Mouse (Mus musculus) MEL (cell line): Measurements from ENCODE around the gene Trim50. TPM values are rescaled to one million over a fixed set of nuclear protein-coding genes. Genes with fewer than 3 reads are reported as not detected.

Experiments
- DNase-seq: peaks from one replicate; pipeline ENCODE4 v3.0.0; 2011; ENCODE audit warnings: low read depth, low spot score
- H3K27ac ChIP-seq: 2 replicates; pipeline ENCODE4 v1.5.1; 2012; ENCODE audit warnings: low read depth, mild to moderate bottlenecking, control low read depth, low read length, moderate library complexity; ENCODE audit not compliant: control insufficient read depth
- H3K27me3 ChIP-seq, 2 experiments: fragments of 150-350 bp in 1 of 2; sonication (generic) in 1 of 2; 2 replicates each; pipeline ENCODE4 v1.6.1; 2012; ENCODE audit warnings: low read length in 2 of 2, mild to moderate bottlenecking in 2 of 2, improper control_type of control experiment in 1 of 2, moderate library complexity in 1 of 2; ENCODE audit not compliant: insufficient read depth in 2 of 2, control insufficient read depth in 1 of 2
- H3K36me3 ChIP-seq, 2 experiments: 2 replicates each; pipeline ENCODE4 v1.6.1; 2012 to 2014; ENCODE audit warnings: low read length in 2 of 2, improper control_type of control experiment in 1 of 2, inconsistent platforms in 1 of 2, mild to moderate bottlenecking in 1 of 2; ENCODE audit not compliant: insufficient read depth in 2 of 2, control insufficient read depth in 1 of 2
- H3K4me1 ChIP-seq, 2 experiments: fragments of 150-350 bp in 1 of 2; sonication (generic) in 1 of 2; 2 replicates each; pipeline ENCODE4 v1.6.1; 2012; ENCODE audit warnings: low read length in 2 of 2, improper control_type of control experiment in 1 of 2, mild to moderate bottlenecking in 1 of 2; ENCODE audit not compliant: insufficient read depth in 2 of 2, control insufficient read depth in 1 of 2
- H3K4me3 ChIP-seq, 2 experiments: fragments of 150-350 bp in 1 of 2; sonication (generic) in 1 of 2; 2 replicates each; pipeline ENCODE4 v1.5.1; 2012; ENCODE audit warnings: low read depth in 2 of 2, low read length in 2 of 2, mild to moderate bottlenecking in 2 of 2, moderate library complexity in 2 of 2, control low read depth in 1 of 2, improper control_type of control experiment in 1 of 2; ENCODE audit not compliant: control insufficient read depth in 1 of 2, insufficient read depth in 1 of 2
- H3K79me2 ChIP-seq: 2 replicates; pipeline ENCODE4 v1.6.1; 2012; ENCODE audit warnings: mild to moderate bottlenecking, low read length, moderate library complexity; ENCODE audit not compliant: control insufficient read depth, poor library complexity, insufficient read depth
- H3K9ac ChIP-seq: 2 replicates; pipeline ENCODE4 v1.6.1; 2012; ENCODE audit warnings: low read depth, mild to moderate bottlenecking, control low read depth, low read length, moderate library complexity; ENCODE audit not compliant: control insufficient read depth, poor library complexity, severe bottlenecking
- H3K9me3 ChIP-seq: fragments of 150-350 bp; sonication (generic); replicated peaks from 2 replicates; pipeline ENCODE4 v1.6.1; 2012; ENCODE audit warnings: mild to moderate bottlenecking, low read length, improper control_type of control experiment, moderate library complexity; ENCODE audit not compliant: insufficient read depth
- BHLHE40 ChIP-seq: IDR thresholded peaks from 2 replicates; pipeline ENCODE4 v1.6.1; 2012; ENCODE audit warnings: low read depth, mild to moderate bottlenecking, inconsistent platforms, low read length, improper control_type of control experiment, borderline replicate concordance
- E2F4 ChIP-seq: IDR thresholded peaks from 2 replicates; pipeline ENCODE4 v1.6.1; 2011; ENCODE audit warnings: low read depth, low read length, improper control_type of control experiment, borderline replicate concordance
- ELF1 ChIP-seq: IDR thresholded peaks from 2 replicates; pipeline ENCODE4 v1.6.1; 2014; ENCODE audit warnings: low read depth, mild to moderate bottlenecking, inconsistent platforms, low read length, improper control_type of control experiment, moderate library complexity
- ETS1 ChIP-seq: IDR thresholded peaks from 2 replicates; pipeline ENCODE4 v1.6.1; 2012; ENCODE audit warnings: low read depth, mild to moderate bottlenecking, inconsistent platforms, low read length, improper control_type of control experiment, moderate library complexity
- GATA1 ChIP-seq: IDR thresholded peaks from 2 replicates; pipeline ENCODE4 v1.6.1; 2011; ENCODE audit warnings: low read depth, low read length, improper control_type of control experiment
- HCFC1 ChIP-seq: IDR thresholded peaks from 2 replicates; pipeline ENCODE4 v1.6.1; 2012; ENCODE audit warnings: low read depth, mild to moderate bottlenecking, inconsistent platforms, low read length, improper control_type of control experiment, moderate library complexity
- JUND ChIP-seq: IDR thresholded peaks from 2 replicates; pipeline ENCODE4 v1.6.1; 2011; ENCODE audit warnings: low read depth, mild to moderate bottlenecking, improper control_type of control experiment, low read length
- MAFK ChIP-seq: IDR thresholded peaks from 2 replicates; pipeline ENCODE4 v1.6.1; 2011; ENCODE audit warnings: low read depth, mild to moderate bottlenecking, low read length, improper control_type of control experiment, borderline replicate concordance
- MXI1 ChIP-seq: IDR thresholded peaks from 2 replicates; pipeline ENCODE4 v1.6.1; 2011; ENCODE audit warnings: mild to moderate bottlenecking, low read depth, low read length, improper control_type of control experiment
- MYB ChIP-seq: IDR thresholded peaks from 2 replicates; pipeline ENCODE4 v1.6.1; 2011; ENCODE audit warnings: mild to moderate bottlenecking, low read depth, low read length, improper control_type of control experiment
- MYC ChIP-seq: IDR thresholded peaks from 2 replicates; pipeline ENCODE4 v1.6.1; 2011; ENCODE audit warnings: low read depth, mild to moderate bottlenecking, low read length, improper control_type of control experiment, moderate library complexity
- NRF1 ChIP-seq: IDR thresholded peaks from 2 replicates; pipeline ENCODE4 v1.6.1; 2014; ENCODE audit warnings: low read depth, mild to moderate bottlenecking, inconsistent platforms, low read length, improper control_type of control experiment, moderate library complexity; ENCODE audit not compliant: poor library complexity, insufficient read depth, severe bottlenecking
- POLR2A ChIP-seq, 2 experiments: IDR thresholded peaks; 2 replicates each; pipeline ENCODE4 v1.6.1; 2011 to 2012; ENCODE audit warnings: low read length in 2 of 2, mild to moderate bottlenecking in 2 of 2, control low read depth in 1 of 2, improper control_type of control experiment in 1 of 2, low read depth in 1 of 2, moderate library complexity in 1 of 2; ENCODE audit not compliant: control insufficient read depth in 1 of 2, insufficient read depth in 1 of 2, poor library complexity in 1 of 2
- POLR2AphosphoS5 ChIP-seq: IDR thresholded peaks from 2 replicates; pipeline ENCODE4 v1.6.1; 2012; ENCODE audit warnings: low read depth, borderline replicate concordance, mild to moderate bottlenecking, inconsistent platforms, low read length, moderate library complexity, mixed read lengths
- RCOR1 ChIP-seq: IDR thresholded peaks from 2 replicates; pipeline ENCODE4 v1.6.1; 2012; ENCODE audit warnings: low read depth, mild to moderate bottlenecking, inconsistent platforms, low read length, improper control_type of control experiment
- SMC3 ChIP-seq: IDR thresholded peaks from 2 replicates; pipeline ENCODE4 v1.6.1; 2011; ENCODE audit warnings: low read depth, low read length, improper control_type of control experiment
- USF2 ChIP-seq, 2 experiments: IDR thresholded peaks; 2 replicates each; pipeline ENCODE4 v1.6.1; 2011 to 2012; ENCODE audit warnings: improper control_type of control experiment in 2 of 2, low read length in 2 of 2, borderline replicate concordance in 1 of 2, inconsistent platforms in 1 of 2, low read depth in 1 of 2, mild to moderate bottlenecking in 1 of 2; ENCODE audit not compliant: insufficient read depth in 1 of 2
- ZMIZ1 ChIP-seq: IDR thresholded peaks from 2 replicates; pipeline ENCODE4 v1.6.1; 2012; ENCODE audit warnings: low read depth, mild to moderate bottlenecking, inconsistent platforms, low read length, improper control_type of control experiment, moderate library complexity
- polyA plus RNA-seq, 2 experiments: library from polyadenylated mRNA; stranded (reverse) in 1 of 2; unstranded in 1 of 2; fragments of >175 nt in 1 of 2; fragments of >200 nt in 1 of 2; gene quantifications; 2 replicates each; pipeline versions ENCODE4 v1.2.1 to v1.2.4; 2012; ENCODE audit warnings: low replicate concordance in 2 of 2, low read depth in 1 of 2; ENCODE audit not compliant: insufficient read length in 2 of 2, insufficient read depth in 1 of 2, missing spikeins in 1 of 2
- total RNA-seq: library from RNA; depleted of rRNA; stranded (reverse); fragments of 300-350 nt; gene quantifications from 2 replicates; pipeline ENCODE4 v1.2.3, GENCODE M21; 2012

Gene Trim50
- total and polyA plus RNA-seq, 3 experiments = not detected

DNA sequence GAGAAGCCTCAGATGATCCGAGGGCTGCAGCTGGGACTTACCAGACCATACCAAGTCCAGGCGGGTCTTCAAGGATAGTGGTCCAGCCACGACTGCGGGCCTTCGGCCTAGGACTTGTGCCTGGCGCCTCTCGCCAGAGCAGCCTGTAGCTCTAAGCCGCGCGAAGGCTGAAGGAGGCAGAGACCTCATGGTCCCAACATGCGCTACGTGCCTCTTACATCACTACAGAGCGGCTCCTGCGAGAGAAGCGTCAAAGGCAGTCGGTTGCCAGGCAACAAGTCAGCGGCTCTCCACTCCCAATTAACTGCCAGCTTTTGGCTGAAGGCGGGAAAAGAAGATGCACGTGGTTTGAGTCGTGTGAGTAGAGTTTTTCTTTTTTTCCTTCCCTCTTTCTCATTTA, 51.5 kb downstream of the Trim50 start:
- Histone ChIP-seq H3K9ac (no peak overlapping the region), H3K9me3 (no peaks in the 10 kb centered on the region), H3K27me3 (peaks cover 3 to 5% of the 10 kb centered on the region in 2 experiments; a peak in 3 of 4 replicates), H3K4me3 (no peak overlapping the region), H3K4me1 (no peaks in the 10 kb centered on the region; a peak in 1 of 4 replicates), H3K79me2 (no peaks in the 10 kb centered on the region), H3K36me3 (no peaks in the 10 kb centered on the region), H3K27ac (no peak overlapping the region)
- TF ChIP-seq GATA1 (no peak), ELF1 (no peak)
- no peak for DNase-seq

DNA sequence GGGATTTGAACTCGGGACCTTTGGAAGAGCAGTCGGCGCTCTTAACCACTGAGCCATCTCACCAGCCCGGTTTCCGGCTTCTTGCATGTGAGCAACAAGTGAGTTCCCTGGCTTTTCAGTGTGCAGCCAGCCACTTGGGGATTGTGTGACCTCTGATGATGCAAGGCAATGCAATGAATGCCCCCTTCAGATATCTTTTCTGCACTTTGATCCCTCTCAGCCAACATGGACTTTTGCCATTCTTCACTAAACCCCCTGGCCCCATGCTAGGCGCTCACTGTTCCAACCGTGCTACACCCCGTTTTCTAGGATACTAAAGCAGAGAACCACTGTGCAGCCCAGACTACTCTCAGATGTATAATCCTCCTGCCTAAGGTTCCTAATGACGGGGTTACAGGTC, 52.3 kb downstream of the Trim50 start:
- TF ChIP-seq MAFK (no peak), MYB (no peak), E2F4 (no peak), HCFC1 (no peak)
- TF ChIP-seq, all 39 proteins: peak for 0
- H3K36me3 ChIP-seq = no peaks in the 10 kb centered on the region
- DNase-seq = no peak

DNA sequence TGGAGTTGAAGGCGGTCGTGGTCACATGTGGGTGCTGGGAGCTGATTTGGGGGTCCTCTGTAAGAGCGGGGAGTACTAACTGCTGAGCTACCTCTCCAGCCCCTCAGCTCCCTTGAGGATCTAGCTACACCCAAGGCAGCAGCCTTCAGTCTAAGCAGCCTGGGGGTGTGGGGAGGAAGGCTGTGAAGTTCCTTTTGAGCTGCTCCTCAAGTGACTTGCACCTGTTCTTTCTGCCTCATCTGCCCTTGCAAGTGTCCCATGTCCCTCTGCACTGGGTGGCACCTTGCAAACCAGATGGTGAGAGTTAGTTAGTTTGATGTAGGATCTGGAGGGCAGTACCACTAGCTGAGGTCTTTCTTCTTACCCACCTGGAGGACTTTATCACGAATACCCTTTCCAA, 55.0 kb downstream of the Trim50 start:
- H3K36me3 ChIP-seq = no peaks in the 10 kb centered on the region
- no peaks in the 10 kb centered on the region for H3K9me3 ChIP-seq
- no peak for DNase-seq
- H3K27me3 ChIP-seq = peaks cover 3 to 5% of the 10 kb centered on the region in 2 experiments; a peak in 3 of 4 replicates
- TF ChIP-seq MYC (no peak), ZMIZ1 (no peak), BHLHE40 (no peak), USF2 (IDR thresholded peaks at IDR 0.05; ENCODE audit: borderline replicate concordance in 1 of 2, insufficient read depth in 1 of 2, low read depth in 1 of 2, low read length in 2 of 2) (no peak), NRF1 (no peak), POLR2AphosphoS5 (no peak), MXI1 (no peak), ELF1 (no peak), MYB (no peak), RCOR1 (no peak), SMC3 (no peak), ETS1 (no peak), JUND (no peak), POLR2A (IDR thresholded peaks at IDR 0.05; ENCODE audit: control insufficient read depth in 1 of 2, insufficient read depth in 1 of 2, low read depth in 1 of 2, low read length in 2 of 2, poor library complexity in 1 of 2) (no peak), GATA1 (no peak)
- no peak overlapping the region for H3K9ac ChIP-seq
- no peak overlapping the region for H3K27ac ChIP-seq
- H3K4me1 ChIP-seq = no peaks in the 10 kb centered on the region; a peak in 1 of 4 replicates
- no peak overlapping the region for H3K4me3 ChIP-seq
- H3K79me2 ChIP-seq = no peaks in the 10 kb centered on the region

More for the DNA sequence above, 52.3 kb downstream of the Trim50 start:
- Histone ChIP-seq H3K4me3 (no peak overlapping the region), H3K27ac (no peak overlapping the region), H3K27me3 (peaks cover 3 to 5% of the 10 kb centered on the region in 2 experiments; a peak in 3 of 4 replicates), H3K4me1 (no peaks in the 10 kb centered on the region; a peak in 1 of 4 replicates), H3K9me3 (no peaks in the 10 kb centered on the region), H3K9ac (no peak overlapping the region), H3K79me2 (no peaks in the 10 kb centered on the region)
